Mouse (Mus musculus) G1E-ER4 (cell line): ENCODE measurements around the gene Esyt2. TPM values are rescaled to one million over a fixed set of nuclear protein-coding genes. Genes with fewer than 3 reads are reported as not detected.

Source experiments
- GATA1 ChIP-seq: IDR thresholded peaks from one replicate; pipeline ENCODE4 v1.8.0; 2012; ENCODE audit warnings: low read length, inconsistent platforms
- polyA plus RNA-seq: library from polyadenylated mRNA; stranded (reverse); fragments of >175 nt; gene quantifications from 2 replicates; pipeline ENCODE4 v1.2.3, GENCODE M21; 2012

Gene Esyt2
- polyA plus RNA-seq, 1 experiment: 25.4 TPM

DNA sequence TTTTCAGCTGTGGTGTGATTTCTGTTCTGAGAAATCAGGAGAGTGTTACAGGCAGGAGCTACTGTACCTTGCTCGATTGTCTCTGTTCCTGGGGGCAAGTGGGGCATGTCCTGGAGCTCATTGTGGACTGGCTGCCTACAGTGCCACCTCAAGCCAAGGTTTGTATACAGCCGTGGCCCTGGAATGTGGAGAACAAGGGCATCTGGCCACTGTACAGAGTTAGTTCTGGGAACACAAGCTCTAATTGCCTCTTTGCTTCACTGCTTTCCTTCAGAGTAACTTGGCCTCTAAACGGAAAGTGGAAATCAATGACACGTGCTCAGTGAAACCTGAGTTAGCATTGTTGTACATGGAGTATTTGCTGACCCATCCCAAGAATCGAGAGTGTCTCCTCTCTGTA is 157.6 kb downstream of the Esyt2 start:
- no peak for TF ChIP-seq GATA1

Other genes with a start within 250 kb of the Esyt2 start
- gene Zfp386, start 233.5 kb upstream of the Esyt2 start, polyA plus RNA-seq: 0.41 and 1.0 TPM in 2 replicates
- gene Vipr2, start 203.5 kb upstream of the Esyt2 start, polyA plus RNA-seq: not detected in 2 replicates
- gene Wdr60, start 18.2 kb upstream of the Esyt2 start, polyA plus RNA-seq: 6.9 and 7.9 TPM in 2 replicates
- not detected in 2 replicates for gene Gm11027, start 5.8 kb upstream of the Esyt2 start, polyA plus RNA-seq
- gene Ncapg2, start 124.2 kb downstream of the Esyt2 start, polyA plus RNA-seq: 27.1 and 38.7 TPM in 2 replicates
- gene Ptprn2, start 204.5 kb downstream of the Esyt2 start, polyA plus RNA-seq: not detected in 2 replicates